Mouse (Mus musculus): ENCODE results near the gene Hist1h3f. TPM values are rescaled to one million over a fixed set of nuclear protein-coding genes. Genes with fewer than 3 reads are reported as not detected.

Hist1h3f gene
- total RNA-seq, 2 experiments from 2014 or later, result 23.4 to 24.4 TPM

- no peak for DNase-seq
These were observed 25.6 kb upstream of the Hist1h3f start for GRCm38 (mm10) chr13:23518295-23518603.

- peak; percentile 70 to 76 for DNase-seq
These were observed 25.0 kb upstream of the Hist1h3f start for GRCm38 (mm10) chr13:23518885-23519284.

GRCm38 (mm10) chr13:23519416-23519815, 24.4 kb upstream of the Hist1h3f start:
- peak; percentile 75 to 83 for DNase-seq

GRCm38 (mm10) chr13:23521703-23522102, 22.1 kb upstream of the Hist1h3f start:
- peak; percentile 81 to 84 for DNase-seq

DNA sequence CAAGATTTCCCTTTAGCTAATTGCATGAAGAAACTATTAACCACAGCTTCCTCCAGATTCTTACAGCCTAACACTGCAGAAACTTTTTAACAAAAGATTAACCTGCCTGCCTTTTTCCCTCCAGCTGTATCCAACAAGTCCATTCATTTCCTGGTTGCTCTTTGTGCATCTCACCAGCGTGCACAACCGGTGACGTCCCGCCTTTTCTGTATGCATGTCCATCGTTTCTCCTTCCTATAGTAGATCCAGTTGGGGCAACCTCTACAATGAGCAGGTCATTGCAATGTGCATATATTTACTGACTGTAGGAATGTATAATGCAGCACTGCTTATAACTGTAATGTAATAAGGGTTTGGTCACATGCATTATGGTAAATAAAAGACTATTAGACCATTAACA, 19.9 kb upstream of the Hist1h3f start:
- no peak for DNase-seq

GRCm38 (mm10) chr13:23524654-23525053, 19.2 kb upstream of the Hist1h3f start:
- peak; percentile 84 to 86 for DNase-seq

- no peak for DNase-seq
These were observed 18.0 kb upstream of the Hist1h3f start for GRCm38 (mm10) chr13:23525901-23526300.

DNA sequence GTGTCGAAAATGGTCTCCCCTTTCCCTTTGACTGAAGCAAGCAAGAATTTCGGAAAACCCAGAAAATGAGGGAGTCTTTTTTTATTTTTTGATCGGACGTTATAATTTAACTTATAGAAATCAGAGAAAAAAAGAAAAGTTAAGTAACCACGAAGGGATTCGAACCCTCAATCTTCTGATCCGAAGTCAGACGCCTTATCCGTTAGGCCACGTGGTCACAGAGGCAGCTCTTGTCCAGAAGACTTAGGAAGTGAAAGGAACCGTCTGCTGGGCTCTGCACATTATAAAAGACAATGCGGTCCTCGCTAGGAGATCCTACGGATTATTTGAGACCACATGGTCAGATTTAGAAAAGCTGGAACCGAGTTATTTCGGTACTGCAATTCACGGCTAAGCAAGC, 17.5 kb upstream of the Hist1h3f start:
- peak; percentile 88 to 92 for DNase-seq

GRCm38 (mm10) chr13:23529005-23529404, 14.8 kb upstream of the Hist1h3f start:
- DNase-seq, result no peak

GRCm38 (mm10) chr13:23529480-23530165, 14.2 kb upstream of the Hist1h3f start:
- no peak for DNase-seq

- peak; percentile 41 to 56 for DNase-seq
These were observed 13.5 kb upstream of the Hist1h3f start for GRCm38 (mm10) chr13:23530181-23530900.

DNA sequence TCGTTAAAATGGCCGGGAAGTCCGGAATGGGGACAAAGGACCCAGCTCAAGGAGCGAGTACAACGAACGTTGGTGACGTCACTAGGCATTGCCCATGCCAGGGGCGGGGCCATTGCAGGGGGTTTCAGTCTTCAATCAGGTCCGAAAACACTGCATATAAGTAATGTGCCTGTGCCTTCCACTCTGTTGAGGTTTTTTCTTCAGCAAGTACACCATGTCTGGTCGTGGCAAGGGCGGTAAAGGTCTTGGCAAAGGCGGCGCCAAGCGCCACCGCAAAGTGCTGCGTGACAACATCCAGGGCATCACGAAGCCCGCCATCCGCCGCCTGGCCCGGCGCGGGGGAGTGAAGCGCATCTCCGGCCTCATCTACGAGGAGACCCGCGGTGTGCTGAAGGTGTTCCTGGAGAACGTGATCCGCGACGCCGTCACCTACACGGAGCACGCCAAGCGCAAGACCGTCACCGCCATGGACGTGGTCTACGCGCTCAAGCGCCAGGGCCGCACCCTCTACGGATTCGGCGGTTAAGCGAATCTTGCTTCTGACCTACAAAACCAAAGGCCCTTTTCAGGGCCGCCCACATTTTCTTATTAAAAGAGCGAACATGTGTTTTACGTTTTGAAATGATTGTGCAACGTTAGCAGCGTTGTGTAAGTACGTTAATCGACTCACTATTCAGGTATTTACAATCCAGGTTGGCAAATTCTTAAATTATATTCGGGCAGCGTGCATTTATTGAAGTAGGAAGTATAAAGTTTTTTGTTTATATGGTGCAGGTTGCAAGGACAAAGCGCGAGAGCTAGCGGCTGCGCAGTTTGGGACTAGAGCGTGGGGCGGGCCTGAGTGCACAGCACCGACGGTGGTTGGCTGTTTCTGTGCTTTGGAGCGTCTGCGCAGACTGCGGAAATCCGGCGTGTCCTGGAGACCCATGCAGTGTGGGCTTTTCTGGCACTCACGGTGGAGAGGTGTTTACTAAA, 12.7 kb upstream of the Hist1h3f start, which contains the start of gene Hist1h4h:
Hist1h4h (plus strand) TSS at position 150 of the 975 bp plus-strand sequence.
- peak; percentile 93 to 94 for DNase-seq

- DNase-seq, result no peak
These were observed 11.4 kb upstream of the Hist1h3f start for GRCm38 (mm10) chr13:23532262-23533075.

DNA sequence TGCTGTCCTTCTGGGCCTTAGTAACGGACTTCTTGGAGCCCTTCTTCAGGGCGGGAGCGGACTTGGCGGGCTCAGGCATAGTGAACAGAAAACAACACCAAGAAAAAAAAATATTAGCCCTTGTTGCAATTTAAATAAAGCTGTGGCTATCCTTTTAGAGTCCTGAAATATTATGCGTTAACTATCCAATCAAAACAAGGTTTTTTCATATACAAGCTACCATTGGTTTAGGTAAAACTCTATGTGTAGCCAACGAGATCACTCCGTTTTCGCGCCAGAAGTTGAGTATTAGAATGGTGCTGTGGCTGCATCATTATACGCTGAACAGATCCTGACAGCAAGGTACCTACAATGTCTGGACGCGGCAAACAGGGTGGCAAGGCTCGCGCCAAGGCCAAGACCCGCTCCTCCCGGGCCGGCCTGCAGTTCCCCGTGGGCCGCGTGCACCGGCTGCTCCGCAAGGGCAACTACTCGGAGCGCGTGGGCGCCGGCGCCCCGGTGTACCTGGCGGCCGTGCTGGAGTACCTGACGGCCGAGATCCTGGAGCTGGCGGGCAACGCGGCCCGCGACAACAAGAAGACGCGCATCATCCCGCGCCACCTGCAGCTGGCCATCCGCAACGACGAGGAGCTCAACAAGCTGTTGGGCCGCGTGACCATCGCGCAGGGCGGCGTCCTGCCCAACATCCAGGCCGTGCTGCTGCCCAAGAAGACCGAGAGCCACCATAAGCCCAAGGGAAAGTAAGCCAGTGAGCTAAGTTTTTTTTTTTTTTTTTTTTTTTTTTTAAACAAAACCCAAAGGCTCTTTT, 10.1 kb upstream of the Hist1h3f start, which contains the start of gene Hist1h2af:
Hist1h2af (plus strand) TSS at position 347 of the 808 bp plus-strand sequence.
- DNase-seq, result peak; percentile 61 to 67

GRCm38 (mm10) chr13:23534368-23535131, 9.3 kb upstream of the Hist1h3f start:
- peak in 1 of 2 experiments; percentile 16 for DNase-seq

- DNase-seq, result peak; percentile 85 to 88
These were observed 8.4 kb upstream of the Hist1h3f start, which contains the start of gene Hist1h3g for GRCm38 (mm10) chr13:23535137-23536075. Gene Hist1h3g (plus strand): TSS chr13:23535422.

- no peak for DNase-seq
These were observed 7.6 kb upstream of the Hist1h3f start for GRCm38 (mm10) chr13:23536076-23536822.

All from adrenal gland, postnatal 36 days (tissue).